Mouse (Mus musculus): ENCODE measurements around the gene Kdm6a.

Kdm6a gene

GRCm38 (mm10) chrX:18162192-18162857, at the start of gene Kdm6a:
Gene Kdm6a, plus strand, starts transcription at chrX:18162575.
- in situ Hi-C loops (cut with MboI; ENCODE audit: low sequenced_read_pairs) = no loop called here

GRCm38 (mm10) chrX:18145557-18145956, 16.8 kb upstream of the Kdm6a start, which contains the start of gene Dusp21:
Gene Dusp21, plus strand, starts transcription at chrX:18145857.
- in situ Hi-C loops (cut with MboI; ENCODE audit: low sequenced_read_pairs) = no loop called here

- in situ Hi-C loops (cut with MboI; ENCODE audit: low sequenced_read_pairs) = no loop called here
Observed at GRCm38 (mm10) chrX:18160734-18161442, 1.5 kb upstream of the Kdm6a start.

GRCm38 (mm10) chrX:18161796-18162191, 581 bp upstream of the Kdm6a start:
- in situ Hi-C loops (cut with MboI; ENCODE audit: low sequenced_read_pairs) = no loop called here

GRCm38 (mm10) chrX:18162861-18163731, 721 bp downstream of the Kdm6a start:
- in situ Hi-C loops (cut with MboI; ENCODE audit: low sequenced_read_pairs) = no loop called here

- in situ Hi-C loops (cut with MboI; ENCODE audit: low sequenced_read_pairs) = no loop called here
Observed at GRCm38 (mm10) chrX:18163917-18164624, 1.7 kb downstream of the Kdm6a start.

- in situ Hi-C loops (cut with MboI; ENCODE audit: low sequenced_read_pairs) = no loop called here
Observed at GRCm38 (mm10) chrX:18165121-18165520, 2.7 kb downstream of the Kdm6a start.

GRCm38 (mm10) chrX:18166961-18167360, 4.6 kb downstream of the Kdm6a start:
- in situ Hi-C loops (cut with MboI; ENCODE audit: low sequenced_read_pairs) = no loop called here

GRCm38 (mm10) chrX:18168940-18169339, 6.6 kb downstream of the Kdm6a start:
- in situ Hi-C loops (cut with MboI; ENCODE audit: low sequenced_read_pairs) = no loop called here

- in situ Hi-C loops (cut with MboI; ENCODE audit: low sequenced_read_pairs) = no loop called here
Observed at GRCm38 (mm10) chrX:18174831-18175230, 12.5 kb downstream of the Kdm6a start.

- in situ Hi-C loops (cut with MboI; ENCODE audit: low sequenced_read_pairs) = no loop called here
Observed at GRCm38 (mm10) chrX:18177803-18178202, 15.4 kb downstream of the Kdm6a start.

- in situ Hi-C loops (cut with MboI; ENCODE audit: low sequenced_read_pairs) = no loop called here
Observed at GRCm38 (mm10) chrX:18179492-18179891, 17.1 kb downstream of the Kdm6a start.

GRCm38 (mm10) chrX:18187203-18187602, 24.8 kb downstream of the Kdm6a start:
- in situ Hi-C loops (cut with MboI; ENCODE audit: low sequenced_read_pairs) = no loop called here

- in situ Hi-C loops (cut with MboI; ENCODE audit: low sequenced_read_pairs) = no loop called here
Observed at GRCm38 (mm10) chrX:18188293-18188692, 25.9 kb downstream of the Kdm6a start.

GRCm38 (mm10) chrX:18239572-18239971, 77.2 kb downstream of the Kdm6a start:
- in situ Hi-C loops (cut with MboI; ENCODE audit: low sequenced_read_pairs) = no loop called here

- in situ Hi-C loops (cut with MboI; ENCODE audit: low sequenced_read_pairs) = no loop called here
Observed at GRCm38 (mm10) chrX:18250621-18251020, 88.2 kb downstream of the Kdm6a start.

- in situ Hi-C loops (cut with MboI; ENCODE audit: low sequenced_read_pairs) = no loop called here
Observed at GRCm38 (mm10) chrX:18254767-18255166, 92.4 kb downstream of the Kdm6a start.

GRCm38 (mm10) chrX:18258238-18258809, 95.9 kb downstream of the Kdm6a start:
- in situ Hi-C loops (cut with MboI; ENCODE audit: low sequenced_read_pairs) = no loop called here

- in situ Hi-C loops (cut with MboI; ENCODE audit: low sequenced_read_pairs) = no loop called here
Observed at GRCm38 (mm10) chrX:18278561-18278960, 116.2 kb downstream of the Kdm6a start.

- in situ Hi-C loops (cut with MboI; ENCODE audit: low sequenced_read_pairs) = no loop called here
Observed at GRCm38 (mm10) chrX:18280134-18280533, 117.8 kb downstream of the Kdm6a start.

Data from CH12F3 (cell line).